Mouse (Mus musculus): ENCODE measurements at regions not wholly inside any gene's neighbourhood (a gene's known extent, or its start where the extent isn't known, plus 50 kb on each side); places are given as distances from the start of the nearest gene placed in this dataset.

DNA sequence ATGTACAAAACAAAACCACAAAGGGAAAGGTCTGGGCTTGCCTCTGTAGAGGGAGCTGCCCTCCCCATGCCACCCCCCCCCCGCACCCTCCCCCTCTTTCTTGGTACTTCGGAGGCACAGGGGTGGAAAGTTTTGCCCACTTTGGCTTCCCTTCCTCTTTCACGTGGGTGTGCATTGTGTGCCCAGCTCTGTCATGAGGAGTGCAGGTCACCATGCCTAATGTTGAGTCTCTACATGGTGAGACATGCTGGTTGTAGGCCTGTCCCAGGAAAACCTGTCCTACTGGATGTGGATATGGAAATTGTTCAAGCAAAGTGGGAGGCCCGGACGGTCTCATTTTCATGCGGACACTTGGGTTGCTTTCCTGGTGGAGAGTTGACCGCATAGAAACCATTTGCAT is 93.2 kb downstream of the Klf5 start:
- H3K36me3 ChIP-seq (ENCODE audit: control insufficient read depth, insufficient read depth, low read length): no peaks in the 10 kb centered on the region
- no peaks in the 10 kb centered on the region for H3K27me3 ChIP-seq (ENCODE audit: control insufficient read depth, insufficient read depth, low read length)
- H3K4me3 ChIP-seq (ENCODE audit: low read depth, low read length): no peak overlapping the region
- ATAC-seq (ENCODE audit: low FRiP score, low TSS enrichment): peak; percentile 53
- no peaks in the 10 kb centered on the region for H3K9me3 ChIP-seq (ENCODE audit: control insufficient read depth, low read length)
- TF ChIP-seq CTCF (IDR thresholded peaks at IDR 0.05; ENCODE audit: low read depth) (no peak), EP300 (optimal IDR thresholded peaks at IDR 0.05) (peak; percentile 58)
- H3K9ac ChIP-seq (ENCODE audit: low read length): no peak overlapping the region
- WGBS: 63% methylated on average over 7 of the region's 7 CpGs
- no peak for DNase-seq (ENCODE audit: low spot score)
- peak overlapping the region; percentile 53; the same call in 1 of the 2 replicates for H3K27ac ChIP-seq (replicated peaks)
- H3K4me1 ChIP-seq (replicated peaks; ENCODE audit: control insufficient read depth, insufficient read depth): no peaks in the 10 kb centered on the region
- no peak overlapping the region for H3K4me2 ChIP-seq (replicated peaks; ENCODE audit: low read depth)

DNA sequence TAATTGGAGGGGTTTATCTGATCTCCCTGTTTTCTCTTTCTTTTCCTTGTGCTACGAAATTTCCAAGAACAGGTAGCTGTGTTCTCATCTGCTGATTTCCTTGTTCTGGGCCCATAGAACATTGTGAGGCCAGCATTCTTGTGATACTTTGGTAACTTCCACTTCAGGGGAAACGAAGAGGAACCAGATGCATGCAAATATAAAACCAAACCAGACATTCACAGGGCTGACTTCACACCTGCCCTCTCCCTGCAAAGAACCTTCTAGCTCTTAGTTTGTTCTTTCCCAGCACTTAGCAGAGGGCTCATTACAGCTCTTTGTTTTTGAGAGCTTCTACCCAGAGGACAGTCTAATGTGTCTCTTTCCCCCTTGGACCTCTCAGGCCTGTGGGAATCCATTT is 94.3 kb downstream of the Klf5 start:
- no peak overlapping the region for H3K9ac ChIP-seq (ENCODE audit: low read length)
- H3K9me3 ChIP-seq (ENCODE audit: control insufficient read depth, low read length): no peaks in the 10 kb centered on the region
- H3K4me1 ChIP-seq (replicated peaks; ENCODE audit: control insufficient read depth, insufficient read depth): no peaks in the 10 kb centered on the region
- DNase-seq (ENCODE audit: low spot score): no peak
- no peak for TF ChIP-seq CTCF (IDR thresholded peaks at IDR 0.05; ENCODE audit: low read depth)
- TF ChIP-seq EP300 (optimal IDR thresholded peaks at IDR 0.05): no peak
- no peak for ATAC-seq (ENCODE audit: low FRiP score, low TSS enrichment)
- no peaks in the 10 kb centered on the region for H3K27me3 ChIP-seq (ENCODE audit: control insufficient read depth, insufficient read depth, low read length)
- no peak overlapping the region for H3K27ac ChIP-seq (replicated peaks)
- 73% methylated on average over 2 of the region's 2 CpGs for WGBS
- no peak overlapping the region for H3K4me2 ChIP-seq (replicated peaks; ENCODE audit: low read depth)
- H3K4me3 ChIP-seq (ENCODE audit: low read depth, low read length): no peak overlapping the region
- no peaks in the 10 kb centered on the region for H3K36me3 ChIP-seq (ENCODE audit: control insufficient read depth, insufficient read depth, low read length)

DNA sequence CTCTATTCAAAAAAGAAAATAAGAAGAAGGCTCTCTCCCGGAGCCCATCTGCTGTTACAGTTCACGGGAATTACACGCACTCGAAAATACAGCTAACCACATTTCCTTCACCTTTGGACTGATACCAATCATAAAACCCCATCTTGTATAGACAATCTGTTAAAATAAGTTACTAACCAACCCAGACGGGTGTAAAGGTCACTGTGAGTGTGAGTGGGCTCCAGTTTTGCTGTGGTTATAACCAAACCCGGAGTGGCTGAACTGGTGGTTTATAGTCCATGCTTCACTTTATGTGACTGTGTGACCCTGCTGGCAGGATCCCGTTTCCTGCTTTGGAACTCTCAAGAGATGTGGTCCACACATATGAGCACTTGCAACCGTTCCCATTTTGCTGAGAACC is 95.1 kb downstream of the Klf5 start:
- Histone ChIP-seq H3K4me1 (replicated peaks; ENCODE audit: control insufficient read depth, insufficient read depth) (no peaks in the 10 kb centered on the region), H3K27me3 (ENCODE audit: control insufficient read depth, insufficient read depth, low read length) (no peaks in the 10 kb centered on the region), H3K4me3 (ENCODE audit: low read depth, low read length) (no peak overlapping the region), H3K9me3 (ENCODE audit: control insufficient read depth, low read length) (no peaks in the 10 kb centered on the region), H3K36me3 (ENCODE audit: control insufficient read depth, insufficient read depth, low read length) (no peaks in the 10 kb centered on the region), H3K4me2 (replicated peaks; ENCODE audit: low read depth) (no peak overlapping the region), H3K9ac (ENCODE audit: low read length) (no peak overlapping the region), H3K27ac (replicated peaks) (no peak overlapping the region)
- no peak for ATAC-seq (ENCODE audit: low FRiP score, low TSS enrichment)
- TF ChIP-seq EP300 (optimal IDR thresholded peaks at IDR 0.05) (no peak), CTCF (IDR thresholded peaks at IDR 0.05; ENCODE audit: low read depth) (no peak)
- WGBS: 83% methylated on average over 8 of the region's 8 CpGs
- DNase-seq (ENCODE audit: low spot score): no peak

DNA sequence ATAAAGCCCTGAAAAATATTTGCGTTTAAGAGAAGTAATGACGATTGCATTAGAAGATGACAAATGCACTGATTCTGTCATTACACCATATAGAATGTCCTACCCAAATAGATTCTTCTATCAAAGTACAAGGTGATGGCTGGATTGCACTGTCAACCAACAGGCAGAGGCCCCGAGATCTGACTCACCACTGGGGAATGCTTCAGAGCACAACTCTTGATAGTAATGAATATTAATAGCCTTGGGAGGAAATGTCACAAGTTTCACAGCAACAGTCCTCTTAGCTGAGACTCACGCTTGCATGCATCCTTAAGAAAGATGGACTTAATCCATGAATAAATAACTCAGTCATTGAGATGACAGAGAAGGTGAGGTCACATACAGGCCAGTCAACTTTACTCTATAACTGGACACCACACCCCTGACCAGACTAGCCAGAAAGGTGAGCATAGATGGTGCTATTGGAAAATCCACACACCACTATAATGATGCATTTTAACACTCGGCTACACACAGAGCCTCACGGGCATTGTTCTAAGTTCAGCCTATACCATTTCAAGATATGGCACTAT is 104.8 kb downstream of the Klf5 start:
- Histone ChIP-seq H3K4me2 (replicated peaks; ENCODE audit: low read depth) (no peak overlapping the region), H3K4me1 (replicated peaks; ENCODE audit: control insufficient read depth, insufficient read depth) (no peaks in the 10 kb centered on the region), H3K9me3 (ENCODE audit: control insufficient read depth, low read length) (no peaks in the 10 kb centered on the region), H3K27me3 (ENCODE audit: control insufficient read depth, insufficient read depth, low read length) (no peaks in the 10 kb centered on the region), H3K4me3 (ENCODE audit: low read depth, low read length) (no peak overlapping the region), H3K36me3 (ENCODE audit: control insufficient read depth, insufficient read depth, low read length) (no peaks in the 10 kb centered on the region), H3K9ac (ENCODE audit: low read length) (no peak overlapping the region), H3K27ac (replicated peaks) (no peak overlapping the region)
- ATAC-seq (ENCODE audit: low FRiP score, low TSS enrichment) (peak; percentile 91), DNase-seq (ENCODE audit: low spot score) (peak; percentile 21)
- no peak for TF ChIP-seq CTCF (IDR thresholded peaks at IDR 0.05; ENCODE audit: low read depth)
- TF ChIP-seq EP300 (optimal IDR thresholded peaks at IDR 0.05): peak; percentile 22
- 57% methylated on average over 6 of the region's 6 CpGs for WGBS

DNA sequence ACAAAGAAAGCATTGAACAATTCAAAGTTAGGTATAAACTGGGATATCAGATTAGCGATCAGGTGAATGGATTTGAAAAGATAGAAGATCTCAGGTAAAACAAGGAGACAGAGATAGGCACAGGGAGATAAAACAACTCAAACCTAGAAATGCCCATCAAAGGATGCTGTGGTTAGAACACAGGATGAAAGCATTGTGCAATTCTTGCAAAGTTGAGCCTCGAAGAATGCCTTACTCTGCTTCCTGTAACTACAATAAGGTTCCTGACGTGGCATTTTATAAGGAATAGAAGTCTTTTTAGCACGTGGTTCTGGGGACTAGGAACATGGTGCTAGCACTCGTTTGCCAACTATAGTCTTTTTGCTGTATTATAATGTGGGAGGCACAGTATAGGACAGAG is 106.7 kb downstream of the Klf5 start:
- no peaks in the 10 kb centered on the region for H3K4me1 ChIP-seq (replicated peaks; ENCODE audit: control insufficient read depth, insufficient read depth)
- DNase-seq (ENCODE audit: low spot score) (no peak), ATAC-seq (ENCODE audit: low FRiP score, low TSS enrichment) (no peak)
- no peaks in the 10 kb centered on the region for H3K27me3 ChIP-seq (ENCODE audit: control insufficient read depth, insufficient read depth, low read length)
- no peaks in the 10 kb centered on the region for H3K9me3 ChIP-seq (ENCODE audit: control insufficient read depth, low read length)
- no peaks in the 10 kb centered on the region for H3K36me3 ChIP-seq (ENCODE audit: control insufficient read depth, insufficient read depth, low read length)
- no peak overlapping the region for H3K4me3 ChIP-seq (ENCODE audit: low read depth, low read length)
- TF ChIP-seq CTCF (IDR thresholded peaks at IDR 0.05; ENCODE audit: low read depth): no peak
- no peak for TF ChIP-seq EP300 (optimal IDR thresholded peaks at IDR 0.05)
- no peak overlapping the region for H3K27ac ChIP-seq (replicated peaks)
- no peak overlapping the region for H3K4me2 ChIP-seq (replicated peaks; ENCODE audit: low read depth)
- WGBS: 82% methylated on average over 5 of the region's 5 CpGs
- H3K9ac ChIP-seq (ENCODE audit: low read length): no peak overlapping the region

DNA sequence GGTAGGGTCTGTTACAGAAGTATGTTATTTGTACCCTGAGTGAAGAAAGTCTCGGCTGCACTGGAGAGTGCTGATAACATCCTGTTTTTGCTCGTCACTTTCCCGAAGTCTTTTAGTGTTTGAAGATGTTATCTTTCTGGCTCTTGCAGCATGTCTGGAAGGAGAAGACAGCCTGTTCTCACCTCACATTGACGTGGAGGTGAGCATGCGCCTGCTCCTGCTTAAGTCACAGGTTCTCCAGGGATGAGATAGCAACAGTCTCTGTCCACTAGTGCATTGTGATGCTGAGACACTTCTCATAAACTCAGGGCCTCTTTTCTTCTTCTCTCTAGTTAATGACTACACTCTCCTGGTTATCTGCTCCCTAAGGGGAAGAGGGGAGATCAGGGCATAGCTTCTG is 113.3 kb downstream of the Klf5 start:
- ATAC-seq (ENCODE audit: low FRiP score, low TSS enrichment) (no peak), DNase-seq (ENCODE audit: low spot score) (no peak)
- no peaks in the 10 kb centered on the region for H3K36me3 ChIP-seq (ENCODE audit: control insufficient read depth, insufficient read depth, low read length)
- H3K4me1 ChIP-seq (replicated peaks; ENCODE audit: control insufficient read depth, insufficient read depth): no peaks in the 10 kb centered on the region
- 22% methylated on average over 5 of the region's 5 CpGs for WGBS
- H3K9me3 ChIP-seq (ENCODE audit: control insufficient read depth, low read length): no peaks in the 10 kb centered on the region
- no peak overlapping the region for H3K27ac ChIP-seq (replicated peaks)
- H3K4me3 ChIP-seq (ENCODE audit: low read depth, low read length): no peak overlapping the region
- no peak overlapping the region for H3K9ac ChIP-seq (ENCODE audit: low read length)
- TF ChIP-seq CTCF (IDR thresholded peaks at IDR 0.05; ENCODE audit: low read depth) (no peak), EP300 (optimal IDR thresholded peaks at IDR 0.05) (no peak)
- no peak overlapping the region for H3K4me2 ChIP-seq (replicated peaks; ENCODE audit: low read depth)
- no peaks in the 10 kb centered on the region for H3K27me3 ChIP-seq (ENCODE audit: control insufficient read depth, insufficient read depth, low read length)
